In the genomic region with DNA sequence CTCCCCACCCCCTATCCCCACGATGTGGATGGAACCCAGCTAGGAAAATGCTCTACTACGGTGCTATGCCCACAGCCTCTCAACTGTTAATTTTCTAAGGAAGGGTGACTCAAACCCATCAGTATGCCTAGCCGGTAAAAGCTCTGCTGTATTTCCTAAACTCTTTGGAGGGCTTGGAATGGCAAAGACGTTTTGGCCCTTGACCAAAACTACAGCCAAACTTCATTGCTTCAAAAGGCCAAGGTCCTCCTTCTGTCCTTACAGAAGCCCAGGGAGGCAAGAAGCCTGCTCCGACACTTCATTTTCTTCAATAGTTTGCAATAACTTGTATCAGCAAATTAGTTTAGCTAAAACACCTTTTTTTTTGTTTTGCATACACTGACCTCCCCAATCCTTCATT, we compare ENCODE assay signal across 29 mouse cellular contexts. TPM values are rescaled to one million over a fixed set of nuclear protein-coding genes. Genes with fewer than 3 reads are reported as not detected.
"Had no signal": no experiment of that assay in that cellular context is flagged by ENCODE, and none has a peak within 500 bp of the region (broad histone marks: within the 10 kb centered on the region; RNA-seq: fewer than 3 reads in every experiment).

No protein-coding gene starts in this region.

- H3K9me3 ChIP-seq: heart, embryonic 13.5 days; heart, embryonic 15.5 days; hindbrain, embryonic 13.5 days; hindbrain, embryonic 15.5 days; kidney, embryonic 15.5 days; limb, embryonic 13.5 days; limb, embryonic 15.5 days; liver, embryonic 12.5 days had no signal

- H3K4me2 ChIP-seq: heart, embryonic 11.5 days; heart, embryonic 13.5 days; heart, embryonic 15.5 days; hindbrain, embryonic 13.5 days; hindbrain, embryonic 15.5 days; kidney, embryonic 15.5 days; limb, embryonic 13.5 days; limb, embryonic 15.5 days; liver, embryonic 12.5 days had no signal

- H3K4me3 ChIP-seq: heart, adult 2 months; heart, embryonic 13.5 days; heart, embryonic 15.5 days; hindbrain, embryonic 13.5 days; hindbrain, embryonic 15.5 days; kidney, embryonic 15.5 days; limb, embryonic 13.5 days; limb, embryonic 15.5 days; liver, embryonic 12.5 days had no signal

- H3K9ac ChIP-seq: heart, embryonic 13.5 days; heart, embryonic 15.5 days; hindbrain, embryonic 13.5 days; hindbrain, embryonic 15.5 days; kidney, embryonic 15.5 days; limb, embryonic 13.5 days; limb, embryonic 15.5 days; liver, embryonic 12.5 days; liver, embryonic 14.5 days had no signal

- DNase-seq: gastrocnemius, postnatal 14 days; gastrocnemius, postnatal 36 days; heart, adult 11 months; heart, adult 2 months; heart, postnatal 14 days; heart, postnatal 36 days; kidney, adult 11 months; kidney, adult 2 months; kidney, adult 9 months; kidney, postnatal 14 days; kidney, postnatal 36 days; layer of hippocampus, adult 9-11 months; layer of hippocampus, postnatal 36 days; left cerebral cortex, postnatal 4 days had no signal

- ATAC-seq: intestine, embryonic 16.5 days; liver, embryonic 12.5 days had no signal

- H3K36me3 ChIP-seq: heart, embryonic 13.5 days; heart, embryonic 15.5 days; hindbrain, embryonic 13.5 days; hindbrain, embryonic 15.5 days; kidney, embryonic 15.5 days; limb, embryonic 13.5 days; limb, embryonic 15.5 days; liver, embryonic 12.5 days had no signal

- H3K4me1 ChIP-seq: heart, embryonic 13.5 days; heart, embryonic 15.5 days; hindbrain, embryonic 13.5 days; kidney, embryonic 15.5 days; limb, embryonic 13.5 days; limb, embryonic 15.5 days; liver, embryonic 12.5 days had no signal

- H3K27ac ChIP-seq: heart, adult 2 months; heart, embryonic 13.5 days; heart, embryonic 15.5 days; hindbrain, embryonic 13.5 days; hindbrain, embryonic 15.5 days; hindbrain, postnatal 0 days; kidney, embryonic 15.5 days; kidney, postnatal 0 days; limb, embryonic 13.5 days; limb, embryonic 15.5 days; liver, embryonic 12.5 days; liver, embryonic 14.5 days had no signal

- H3K27me3 ChIP-seq: heart, embryonic 15.5 days; hindbrain, embryonic 15.5 days; kidney, embryonic 15.5 days; liver, embryonic 12.5 days had no signal

RNA-seq across cellular contexts. Expression of a gene that starts 42.4 kb away (rescaled TPM):
- total RNA-seq: hematopoietic stem cell, adult 5-6 weeks; liver, adult 2 months had no signal
- polyA plus RNA-seq: liver, adult 2 months had no signal
